Mouse (Mus musculus) bone marrow macrophage, adult 2 months (primary cell): ENCODE data around the gene Prkcb. TPM values are rescaled to one million over a fixed set of nuclear protein-coding genes. Genes with fewer than 3 reads are reported as not detected.

Experiments
- H3K27ac ChIP-seq: 2 replicates; pipeline ENCODE4 v1.5.1; 2012; ENCODE audit warnings: low read depth, low read length; ENCODE audit not compliant: insufficient read depth
- H3K4me1 ChIP-seq: 2 replicates; pipeline ENCODE4 v1.6.1; 2012; ENCODE audit warnings: low read length; ENCODE audit not compliant: control insufficient read depth, insufficient read depth
- H3K4me3 ChIP-seq: 2 replicates; pipeline ENCODE4 v1.5.1; 2012; ENCODE audit warnings: mild to moderate bottlenecking, low read length, moderate library complexity; ENCODE audit not compliant: insufficient read depth
- CTCF ChIP-seq: IDR thresholded peaks from 2 replicates; pipeline ENCODE4 v1.5.1; 2012; ENCODE audit warnings: low read depth, mild to moderate bottlenecking, low read length, moderate library complexity
- POLR2A ChIP-seq: IDR thresholded peaks from 2 replicates; pipeline ENCODE4 v1.6.1; 2012; ENCODE audit warnings: mild to moderate bottlenecking, low read depth, low read length, borderline replicate concordance
- polyA plus RNA-seq: library from polyadenylated mRNA; stranded (reverse); fragments of >200 nt; gene quantifications from 2 replicates; pipeline ENCODE4 v1.2.4, GENCODE M21; 2012; ENCODE audit not compliant: missing spikeins, insufficient read depth, insufficient read length

Prkcb gene
- polyA plus RNA-seq, 1 experiment = 196 TPM

DNA sequence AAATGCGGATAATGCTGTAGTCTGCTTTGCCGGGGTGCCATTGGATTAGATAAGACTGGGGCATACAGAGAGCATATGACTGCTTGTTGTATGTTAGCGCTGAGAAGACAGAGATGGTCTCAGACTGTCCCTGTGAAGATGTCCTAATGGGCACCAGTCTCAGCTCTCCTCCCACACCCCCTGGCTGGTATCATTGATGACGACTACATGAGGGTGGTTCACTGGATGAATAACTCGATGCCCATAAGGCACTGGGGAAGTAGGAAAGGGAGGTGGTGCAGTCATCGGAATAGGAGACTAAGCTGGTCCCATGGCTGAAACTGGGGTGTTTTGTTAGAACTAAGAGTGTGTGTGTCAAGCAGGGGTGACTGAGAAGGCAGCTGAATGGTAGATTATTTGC, 14.0 kb downstream of the Prkcb start:
- Histone ChIP-seq H3K4me1 (peaks cover 35% of the 10 kb centered on the region), H3K27ac (no peak overlapping the region), H3K4me3 (no peak overlapping the region)
- TF ChIP-seq CTCF (no peak), POLR2A (no peak)

DNA sequence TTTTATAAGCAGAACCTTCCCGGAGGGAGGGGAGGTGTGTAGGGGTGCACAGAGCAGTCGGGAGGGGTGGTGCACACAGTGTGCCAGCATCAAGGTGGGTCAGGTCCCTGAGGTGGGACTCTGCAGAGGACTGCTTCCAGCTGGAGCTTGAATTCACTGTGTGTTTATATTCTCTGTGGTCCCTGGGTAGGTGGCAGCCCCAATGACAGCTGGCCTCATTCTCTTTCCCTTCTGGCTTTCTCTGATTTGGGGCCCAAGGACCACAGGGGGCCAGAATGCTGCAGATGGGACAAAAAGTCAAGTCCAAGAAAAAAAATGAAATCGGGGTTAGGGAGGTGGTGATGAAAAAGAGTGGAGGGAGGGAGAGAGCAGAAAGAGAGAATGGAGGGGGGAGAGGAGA, 15.4 kb downstream of the Prkcb start:
- no peak for TF ChIP-seq CTCF
- H3K4me1 ChIP-seq = peaks cover 21% of the 10 kb centered on the region

DNA sequence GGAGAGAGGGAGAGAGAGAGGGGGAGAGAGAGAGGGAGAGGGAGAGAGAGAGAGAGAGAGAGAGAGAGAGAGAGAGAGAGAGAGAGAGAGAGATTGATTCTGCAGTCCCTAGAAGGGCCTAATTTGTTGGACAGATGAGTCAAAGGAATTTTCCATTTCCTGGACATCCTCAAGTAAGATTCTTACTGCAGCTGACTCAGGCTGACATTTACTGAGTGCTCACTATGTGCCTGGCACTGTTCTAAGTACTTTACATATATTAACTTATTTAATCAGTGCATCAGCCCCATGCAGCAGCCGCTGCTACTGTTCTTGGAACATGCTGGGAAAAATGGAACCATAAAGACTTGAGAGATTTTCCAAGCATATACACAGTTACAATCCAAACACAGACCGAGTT, 16.0 kb downstream of the Prkcb start:
- Histone ChIP-seq H3K4me1 (peaks cover 20% of the 10 kb centered on the region), H3K27ac (no peak overlapping the region), H3K4me3 (no peak overlapping the region)
- TF ChIP-seq CTCF (no peak), POLR2A (no peak)

More for the DNA sequence above, 15.4 kb downstream of the Prkcb start:
- Histone ChIP-seq H3K27ac (no peak overlapping the region), H3K4me3 (no peak overlapping the region)

DNA sequence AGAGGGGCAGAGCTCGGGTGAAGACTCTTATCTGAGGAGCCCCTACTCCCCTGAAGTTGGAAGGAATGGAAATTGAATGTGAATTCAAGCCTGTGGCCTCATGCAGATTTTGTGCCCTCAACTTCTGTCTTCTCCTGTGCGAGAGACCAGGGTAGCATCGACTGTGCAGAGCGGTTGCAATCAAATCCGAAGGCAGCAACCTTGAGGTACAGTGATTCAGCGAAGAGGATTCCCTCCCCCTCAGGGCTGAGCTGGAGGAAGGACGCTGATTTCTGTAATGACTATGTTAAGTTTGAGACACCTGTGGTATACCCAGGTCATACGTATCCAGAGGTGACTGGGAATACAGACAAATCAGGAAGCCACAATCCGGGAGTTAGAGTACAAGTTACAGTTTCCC, 18.7 kb downstream of the Prkcb start:
- Histone ChIP-seq H3K4me3 (no peak overlapping the region), H3K4me1 (peaks cover 39% of the 10 kb centered on the region), H3K27ac (no peak overlapping the region)
- TF ChIP-seq POLR2A = no peak

DNA sequence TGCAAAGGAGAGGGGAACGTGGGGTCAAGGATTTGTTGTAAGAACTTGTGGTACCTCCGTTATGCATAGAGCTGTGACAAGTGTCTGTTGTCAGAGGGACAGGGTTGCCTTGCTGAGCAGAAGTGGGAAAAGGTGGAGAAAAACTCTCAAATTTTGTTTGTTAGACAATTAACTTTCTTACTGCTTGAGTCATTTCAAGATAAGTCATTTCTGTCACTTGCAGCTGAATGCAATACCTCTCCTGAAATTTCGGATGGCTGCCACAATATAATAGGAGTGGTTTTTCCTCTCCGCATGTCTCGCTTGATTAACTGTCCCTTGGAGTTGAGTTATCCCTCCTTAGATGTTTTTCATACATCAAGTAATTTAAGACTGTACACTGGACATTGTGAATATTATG, 20.1 kb downstream of the Prkcb start:
- Histone ChIP-seq H3K27ac (no peak overlapping the region), H3K4me1 (peaks cover 35% of the 10 kb centered on the region), H3K4me3 (no peak overlapping the region)
- TF ChIP-seq CTCF (no peak), POLR2A (no peak)

DNA sequence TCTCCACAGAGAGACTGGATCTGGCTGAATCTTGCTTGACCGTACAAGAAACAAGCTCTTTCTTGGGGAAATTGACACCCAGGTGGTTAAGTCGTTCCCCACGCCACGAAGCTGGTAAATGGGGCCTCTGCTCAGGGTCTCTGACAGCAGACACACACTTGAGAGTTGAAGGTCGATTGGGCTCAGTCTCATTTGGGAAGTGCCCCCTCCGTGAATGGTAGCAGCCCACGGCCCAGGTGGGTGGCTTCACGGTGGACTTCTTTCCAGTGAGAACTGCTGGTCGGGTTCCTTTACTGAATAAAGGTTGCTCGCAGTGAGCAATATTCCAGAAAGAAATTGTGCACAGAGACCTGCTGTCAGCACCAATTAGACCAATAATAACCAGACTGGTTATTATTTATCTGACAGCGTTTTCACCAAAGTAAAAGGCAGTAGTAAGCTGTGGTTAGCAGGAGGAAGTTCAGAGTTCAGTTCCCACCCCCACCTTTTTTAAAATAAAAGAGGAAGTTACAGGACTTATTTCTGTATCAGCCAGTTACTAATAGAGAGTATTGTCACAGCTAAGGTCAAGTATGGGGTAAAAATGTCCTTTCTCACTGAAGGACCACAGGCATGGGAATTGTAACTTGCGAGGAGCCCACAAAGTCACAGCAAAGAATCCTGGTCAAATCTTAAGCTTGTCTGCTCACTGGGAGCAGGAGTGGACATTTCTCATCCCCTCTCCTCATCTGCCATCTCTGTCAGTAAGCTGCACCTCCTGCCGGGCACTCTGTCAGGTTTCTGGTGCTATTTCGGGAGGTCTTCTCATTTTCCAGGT, 21.6 kb downstream of the Prkcb start:
- no peak for TF ChIP-seq CTCF
- no peak for TF ChIP-seq POLR2A
- no peak overlapping the region; the same call in 1 of the 2 replicates for H3K4me3 ChIP-seq
- peak overlapping the region; percentile 15; the same call in 1 of the 2 replicates for H3K27ac ChIP-seq
- H3K4me1 ChIP-seq = peaks cover 28% of the 10 kb centered on the region

DNA sequence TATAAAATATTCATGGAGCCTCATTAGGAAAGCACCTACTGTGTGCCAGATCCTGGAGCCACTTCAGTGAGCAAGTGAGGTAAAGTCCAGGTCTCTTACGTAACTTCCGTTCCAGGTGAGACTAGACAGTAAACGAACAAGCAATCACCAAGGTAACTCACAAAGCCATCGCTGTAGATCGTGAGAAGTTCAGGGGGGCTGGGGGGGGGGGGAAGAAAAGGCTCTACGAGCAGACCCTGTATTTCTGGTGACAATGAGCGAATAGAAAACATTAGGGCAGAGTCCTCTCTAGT, 22.1 kb downstream of the Prkcb start:
- TF ChIP-seq CTCF (no peak), POLR2A (no peak)
- Histone ChIP-seq H3K4me3 (no peak overlapping the region), H3K4me1 (peaks cover 25% of the 10 kb centered on the region), H3K27ac (0 out of 2 replicates have a peak overlapping the region, but pooled peaks have one; percentile 15)

DNA sequence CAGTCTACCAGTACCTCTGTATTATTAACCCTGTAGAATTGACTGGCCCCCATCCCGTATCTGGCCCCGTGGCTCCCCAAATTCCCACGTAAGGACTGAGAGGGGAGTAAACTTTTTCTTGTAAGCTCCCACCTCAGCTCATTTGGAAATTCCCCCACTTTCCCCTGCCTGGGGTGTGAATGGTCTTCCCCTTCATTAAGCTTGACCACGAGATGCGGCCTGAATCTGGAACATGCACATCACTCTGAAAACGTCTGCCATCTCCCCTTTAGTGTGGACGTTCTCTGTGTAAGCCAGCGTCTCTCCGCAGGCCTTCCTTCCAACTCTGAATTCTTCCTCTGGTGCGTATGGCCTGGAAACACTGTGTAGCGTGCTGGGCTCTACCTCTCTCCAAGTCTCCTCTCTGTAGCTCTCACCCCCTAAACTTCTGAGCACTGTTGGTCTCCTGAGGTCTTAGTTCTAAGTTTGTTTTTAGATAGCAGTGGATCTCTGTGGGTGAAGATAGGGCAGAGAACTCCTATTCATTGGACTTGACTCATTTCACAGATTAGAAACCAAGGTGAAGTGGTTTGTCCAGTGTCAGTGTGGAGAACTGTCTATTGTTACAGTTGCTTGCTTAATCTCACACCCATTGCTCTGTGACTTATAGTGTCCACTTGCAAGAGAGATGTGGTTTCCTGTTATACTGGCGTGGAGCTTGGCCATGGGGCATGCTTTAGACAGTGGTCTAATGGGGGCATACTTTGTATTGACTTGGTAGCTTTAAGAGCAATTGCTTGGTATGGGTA, 25.3 kb downstream of the Prkcb start:
- Histone ChIP-seq H3K27ac (no peak overlapping the region), H3K4me1 (peaks cover 29% of the 10 kb centered on the region), H3K4me3 (no peak overlapping the region)
- TF ChIP-seq POLR2A (no peak), CTCF (no peak)

DNA sequence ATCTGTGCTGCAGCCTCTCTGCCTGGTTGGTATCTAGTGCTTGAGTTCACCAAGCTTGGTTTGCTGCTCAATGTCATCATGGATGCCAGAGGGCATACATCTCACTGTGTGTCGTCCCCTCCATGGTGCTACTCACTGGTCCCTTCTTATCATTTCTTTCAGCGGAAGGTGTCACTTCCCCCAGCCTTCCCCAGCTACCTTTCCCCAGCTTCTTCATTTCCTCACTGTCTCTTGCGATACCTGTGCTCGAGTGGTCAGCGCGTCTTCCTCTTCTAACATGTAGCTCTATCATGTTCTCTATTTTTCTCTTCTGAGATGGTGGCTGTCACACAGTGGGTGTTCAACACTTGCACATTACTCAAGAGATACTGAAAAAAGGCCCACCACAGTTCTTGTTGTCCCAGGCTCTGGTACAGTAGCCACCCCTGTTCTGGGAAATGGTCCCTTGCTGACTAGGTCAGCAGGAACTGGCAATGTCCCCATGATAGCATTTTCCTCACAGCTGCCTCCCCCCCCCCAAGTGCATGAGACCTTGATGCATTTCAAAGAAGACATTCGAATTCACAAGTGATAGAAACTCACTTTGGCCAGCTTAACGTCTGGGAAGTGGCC, 27.3 kb downstream of the Prkcb start:
- TF ChIP-seq CTCF = no peak
- TF ChIP-seq POLR2A = no peak
- peaks cover 18% of the 10 kb centered on the region for H3K4me1 ChIP-seq
- H3K4me3 ChIP-seq = no peak overlapping the region
- no peak overlapping the region for H3K27ac ChIP-seq

DNA sequence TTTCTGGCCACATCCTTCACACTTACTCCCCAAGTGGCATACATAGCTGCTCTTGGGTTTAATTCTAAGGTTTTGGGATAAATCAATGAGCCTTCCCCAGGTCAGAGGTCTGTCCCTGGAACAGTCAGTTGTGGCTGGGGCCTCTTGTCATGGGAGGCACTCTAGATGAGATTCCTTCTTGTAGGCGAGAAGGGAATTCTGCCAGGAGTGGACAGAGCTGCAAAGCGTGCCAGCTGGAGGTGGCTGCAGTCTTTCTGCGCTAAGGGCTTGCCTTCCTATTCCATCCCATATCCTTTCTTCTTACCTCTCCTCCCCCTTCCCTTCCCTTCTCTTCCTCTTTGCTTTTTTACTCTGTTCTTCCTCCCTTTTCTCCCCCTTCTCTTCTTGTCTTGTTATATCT, 28.1 kb downstream of the Prkcb start:
- no peak overlapping the region for H3K4me3 ChIP-seq
- H3K27ac ChIP-seq = no peak overlapping the region
- TF ChIP-seq POLR2A (no peak), CTCF (no peak)
- peaks cover 10% of the 10 kb centered on the region for H3K4me1 ChIP-seq
